Mouse (Mus musculus): ENCODE measurements around the gene Emc6.

- TF ChIP-seq BHLHE40 (IDR thresholded peaks at IDR 0.05; ENCODE audit: borderline replicate concordance, low read depth, low read length) (no peak), TAL1 (IDR thresholded peaks at IDR 0.05; ENCODE audit: low read length) (no peak), CHD1 (IDR thresholded peaks at IDR 0.05; ENCODE audit: low read depth, low read length) (no peak)
These were observed 17.6 kb upstream of the Emc6 start for GRCm38 (mm10) chr11:73194444-73194843.

Measured in MEL (cell line).